Mouse (Mus musculus) heart, postnatal 25 days (tissue): ENCODE results near the gene Txnrd1. TPM values are rescaled to one million over a fixed set of nuclear protein-coding genes. Genes with fewer than 3 reads are reported as not detected.

ENCODE experiments used
- DNase-seq: peaks from one replicate; pipeline ENCODE4 v3.0.0; 2022; ENCODE audit warnings: low spot score
- intact Hi-C: fragments of 180-260 bp; cut with DNase I; formaldehyde crosslinking; loops from one replicate; pipeline ENCODE4 v1.15.1; 2025
- total RNA-seq, 2 experiments: library from RNA; stranded (reverse); gene quantifications; 2 replicates each; pipeline ENCODE4 v1.2.3; 2021

Gene Txnrd1
- total RNA-seq = 10 to 100 TPM; 44.1 to 50.2 TPM

DNA sequence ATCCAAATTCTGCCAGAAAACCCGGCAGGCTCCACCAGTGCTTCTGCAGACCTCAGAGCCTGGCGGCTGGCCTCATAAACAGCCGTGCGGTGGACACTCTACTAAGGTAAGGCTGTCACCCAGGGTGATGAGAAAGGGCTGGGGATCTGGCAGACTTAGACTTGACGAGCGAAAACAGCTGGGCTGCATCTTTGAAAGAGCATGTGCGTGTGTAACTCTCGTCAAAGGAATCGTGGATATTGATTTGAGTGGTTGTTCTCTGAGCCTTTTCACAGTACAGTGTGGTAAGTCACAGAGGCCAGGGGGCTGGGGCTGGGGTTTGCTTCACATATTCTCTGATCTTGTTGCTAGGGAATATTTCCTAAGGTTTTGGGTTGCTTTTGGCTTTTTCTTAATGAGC lies at the start of gene Txnrd1:
Txnrd1 (plus strand) TSS at position 26 of the 400 bp plus-strand sequence.
- intact Hi-C loops = loop anchor here (5.0 kb wide), 1 partner anchor 43 kb away; no protein-coding TSS in a partner anchor
- DNase-seq = no peak

DNA sequence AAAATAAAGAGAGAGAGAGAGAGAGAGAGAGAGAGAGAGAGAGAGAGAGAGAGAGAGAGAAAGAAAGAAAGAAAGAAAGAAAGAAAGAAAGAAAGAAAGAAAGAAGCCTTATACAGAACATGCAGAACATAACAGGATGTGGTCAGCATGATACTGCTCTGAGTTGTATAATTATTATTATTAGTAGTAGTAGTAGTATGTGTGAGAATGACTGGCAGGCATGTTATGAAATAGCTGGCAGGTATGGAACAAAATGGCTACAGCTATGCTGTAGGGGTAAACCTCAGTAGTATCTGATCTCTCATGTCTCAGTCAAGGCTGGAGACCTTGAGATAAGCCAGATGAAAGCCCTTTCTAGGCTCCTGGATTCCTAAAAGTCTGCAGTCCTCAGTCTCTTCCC lies 44.6 kb upstream of the Txnrd1 start:
- DNase-seq = no peak
- intact Hi-C loops = no loop called here

DNA sequence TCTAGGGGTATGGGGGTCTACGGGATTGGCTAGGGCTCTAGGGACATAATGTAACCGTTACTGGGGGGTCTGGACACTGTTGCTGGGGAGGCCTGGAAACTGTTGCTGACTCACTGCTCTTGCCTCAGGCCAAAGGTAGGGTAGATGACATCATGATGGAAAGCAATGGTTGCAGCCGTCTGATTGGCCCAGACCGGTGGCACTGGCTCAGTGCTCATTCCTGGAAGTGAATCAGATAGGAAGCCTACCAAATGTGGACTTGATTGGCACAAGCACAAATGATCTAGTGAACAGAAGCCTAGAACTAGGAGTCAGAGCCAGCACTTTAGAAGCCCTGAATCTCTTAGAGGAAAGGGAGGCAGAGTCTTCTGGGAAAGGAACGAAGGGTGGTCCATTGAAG lies 43.2 kb upstream of the Txnrd1 start:
- no peak for DNase-seq
- intact Hi-C loops = no loop called here

DNA sequence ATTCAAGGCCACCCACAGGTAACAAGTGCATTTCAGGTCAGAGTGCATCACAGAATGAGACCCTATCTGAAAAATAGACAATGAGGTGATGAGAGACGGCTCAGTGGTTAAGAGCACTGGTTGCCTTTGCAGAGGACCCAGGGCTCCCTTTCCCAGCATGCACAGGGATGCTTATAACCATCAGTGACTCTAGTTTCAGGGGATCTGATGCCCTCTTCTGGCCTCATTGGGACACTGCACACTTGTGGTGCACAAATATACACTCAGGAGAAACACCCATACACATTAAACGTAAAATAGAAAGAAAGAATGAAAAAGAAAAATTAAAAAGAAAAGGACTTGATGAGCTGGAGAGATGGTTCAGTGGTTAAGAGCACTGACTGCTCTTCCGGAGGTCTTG lies 42.0 kb upstream of the Txnrd1 start:
- intact Hi-C loops = no loop called here
- DNase-seq = no peak

DNA sequence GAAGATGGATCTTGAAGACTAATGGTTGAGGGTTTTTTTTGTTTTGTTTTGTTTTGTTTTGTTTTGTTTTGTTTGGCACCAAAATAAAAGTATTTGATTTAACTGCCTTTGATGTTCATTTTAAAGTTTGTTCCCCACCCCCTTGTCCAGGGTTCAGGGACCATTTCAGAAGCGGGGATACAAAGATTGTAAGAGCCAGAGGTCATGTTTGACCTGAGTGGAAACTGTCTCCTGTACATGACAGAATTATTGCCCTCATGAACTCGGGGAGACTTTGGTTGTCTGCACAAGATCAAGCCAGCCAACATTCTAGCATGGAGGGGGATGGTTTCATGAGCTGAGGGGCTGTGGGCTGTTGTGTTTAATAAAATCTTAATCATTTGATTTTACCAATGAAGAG lies 41.4 kb upstream of the Txnrd1 start:
- no peak for DNase-seq
- intact Hi-C loops = no loop called here

DNA sequence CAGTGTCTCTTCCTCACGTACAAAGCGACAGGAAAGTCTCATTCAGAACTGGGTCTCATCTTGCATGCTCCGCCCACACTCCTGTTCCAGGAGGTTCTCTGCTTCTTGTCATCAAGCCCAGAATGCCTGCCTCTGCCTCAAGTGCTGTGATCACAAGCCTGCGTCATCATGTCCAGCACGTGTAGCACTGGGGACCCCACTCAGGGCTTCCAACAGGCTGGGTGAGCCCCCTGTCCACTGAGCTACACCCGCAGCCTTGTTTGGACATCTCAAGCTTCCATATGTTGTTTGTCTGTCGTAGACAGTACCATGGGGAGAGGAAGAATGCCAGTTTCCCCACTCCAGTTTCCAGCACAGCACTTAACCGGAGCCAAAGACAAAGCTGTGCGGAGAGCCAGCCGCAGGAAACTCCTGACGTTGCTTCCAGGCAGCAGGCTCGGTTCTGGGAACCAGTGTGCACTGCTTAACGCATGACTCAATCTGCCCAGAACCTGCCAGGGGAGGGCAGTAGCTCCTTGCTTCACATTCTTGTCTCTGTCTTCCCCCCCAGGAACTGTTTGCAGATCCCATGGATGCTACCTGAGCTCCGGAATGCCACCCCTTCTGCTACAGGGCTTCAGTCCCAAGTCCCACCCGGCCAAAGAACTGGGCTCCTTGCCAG lies 38.5 kb upstream of the Txnrd1 start:
- intact Hi-C loops = no loop called here
- peak; percentile 46 for DNase-seq

DNA sequence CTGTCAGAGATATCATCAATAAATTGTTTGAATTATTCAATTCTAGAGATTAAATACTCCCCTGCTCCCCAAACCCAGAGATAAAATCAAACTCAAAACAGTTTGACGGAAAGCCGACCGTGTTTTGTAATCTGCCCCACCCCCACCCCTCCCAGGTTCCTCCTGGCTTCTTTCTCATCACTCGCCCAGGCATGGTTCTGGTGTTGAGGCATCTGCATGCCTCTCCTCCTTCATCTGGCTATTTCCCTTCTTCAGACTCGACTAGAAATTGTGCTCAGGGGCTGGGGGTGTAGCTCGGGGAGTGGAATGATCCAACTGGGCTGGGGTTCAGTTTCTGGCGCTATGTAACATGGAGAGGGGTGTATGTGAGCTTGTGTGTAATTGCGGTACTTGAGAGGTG lies 38.0 kb upstream of the Txnrd1 start:
- intact Hi-C loops = no loop called here

DNA sequence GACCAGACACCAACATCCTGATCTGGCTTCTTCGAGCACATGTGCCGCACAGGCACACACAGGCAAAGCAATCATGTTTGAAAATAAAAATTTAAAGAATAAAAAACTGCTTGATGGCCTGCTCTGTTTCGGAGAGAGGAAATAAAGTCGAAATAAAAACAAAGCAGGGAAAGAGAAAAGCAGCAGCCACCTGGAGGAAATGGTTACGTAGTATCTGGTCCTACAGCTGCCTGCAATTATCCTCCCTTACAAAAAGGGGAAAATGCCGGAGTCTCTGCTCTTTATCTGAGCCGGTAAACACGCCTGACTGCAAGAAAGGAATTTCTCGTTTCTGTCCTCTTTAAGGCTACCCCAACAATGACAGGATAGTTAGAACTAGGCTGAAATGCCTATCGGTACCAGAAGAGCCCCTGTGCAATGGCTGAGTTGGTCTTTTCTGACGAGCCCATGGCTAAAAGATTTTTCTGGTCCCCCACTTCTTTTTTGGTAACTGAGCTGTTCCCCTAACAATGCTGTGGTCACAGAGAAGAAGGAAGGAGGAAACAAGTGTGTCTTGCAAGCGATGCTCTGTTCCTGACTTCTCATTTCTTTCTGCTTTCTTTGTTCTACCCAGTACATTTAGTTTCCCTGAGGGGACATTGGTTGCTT lies 37.2 kb upstream of the Txnrd1 start:
- intact Hi-C loops = no loop called here

More for the DNA sequence above, 38.0 kb upstream of the Txnrd1 start:
- DNase-seq = no peak

DNA sequence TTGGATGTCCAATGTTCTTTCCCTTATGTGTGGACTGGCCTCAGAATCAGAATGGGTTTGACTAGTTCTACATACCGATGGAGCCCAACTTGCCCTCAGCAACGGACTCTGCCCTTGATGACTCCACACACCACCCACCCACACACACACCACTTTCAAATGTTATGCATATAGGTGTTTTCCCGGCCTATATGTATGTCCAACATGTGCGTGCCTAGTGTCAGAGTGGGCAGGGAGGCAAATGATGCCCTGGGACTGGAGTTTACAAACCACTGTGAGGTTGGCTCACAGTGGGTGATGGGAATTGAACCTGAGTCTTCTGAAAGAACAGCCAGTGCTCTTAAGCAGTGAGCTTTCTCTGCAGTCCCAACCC lies 36.6 kb upstream of the Txnrd1 start:
- intact Hi-C loops = no loop called here
- DNase-seq = no peak

More for the DNA sequence above, 37.2 kb upstream of the Txnrd1 start:
- DNase-seq = no peak

DNA sequence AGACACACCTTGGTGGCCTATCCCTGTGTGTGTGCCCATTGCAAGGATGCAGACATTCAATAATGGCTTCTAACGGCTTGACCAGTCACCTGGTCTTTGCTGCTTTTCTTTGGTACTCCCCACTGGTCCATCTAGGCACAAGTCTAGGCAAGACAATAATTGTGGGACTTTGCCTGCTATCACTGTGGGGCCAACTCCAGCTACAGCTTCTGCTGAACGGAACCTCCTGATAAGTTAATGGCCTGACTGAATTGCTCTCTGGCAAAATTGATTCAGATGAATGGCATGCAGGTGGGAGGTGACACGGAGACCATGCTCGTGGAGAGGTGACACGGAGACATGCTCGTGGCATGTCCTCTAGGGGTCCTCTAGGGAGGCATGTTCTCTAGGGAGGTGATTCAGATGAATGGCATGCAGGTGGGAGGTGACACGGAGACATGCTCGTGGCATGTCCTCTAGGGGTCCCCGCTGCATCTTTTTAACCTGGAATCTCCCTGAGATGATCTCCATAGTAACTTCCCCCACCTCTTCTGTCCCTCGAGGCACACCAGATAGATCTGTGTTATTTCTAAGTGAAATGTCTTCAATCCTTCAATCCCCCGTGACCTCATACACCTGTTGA lies 35.3 kb upstream of the Txnrd1 start:
- intact Hi-C loops = no loop called here
- no peak for DNase-seq

DNA sequence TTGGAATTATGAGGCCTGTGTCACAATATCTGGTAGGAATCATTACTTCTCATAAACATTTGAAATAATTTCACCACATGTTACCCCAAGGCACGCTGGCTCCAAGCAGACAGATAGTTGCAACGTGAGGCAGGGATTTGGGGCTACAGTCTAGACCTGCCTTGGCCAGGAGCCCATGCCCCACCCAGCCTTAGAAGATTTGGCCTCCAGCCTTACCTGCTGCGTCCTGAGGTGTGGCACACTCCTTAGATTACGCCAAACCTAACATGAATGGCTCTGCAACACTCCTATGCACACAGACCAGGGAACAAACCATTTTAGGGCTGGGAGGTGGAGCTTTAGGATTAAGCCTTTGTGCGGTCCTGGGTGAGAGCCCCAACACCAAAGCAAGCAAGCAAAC lies 33.7 kb upstream of the Txnrd1 start:
- DNase-seq = no peak
- intact Hi-C loops = no loop called here

DNA sequence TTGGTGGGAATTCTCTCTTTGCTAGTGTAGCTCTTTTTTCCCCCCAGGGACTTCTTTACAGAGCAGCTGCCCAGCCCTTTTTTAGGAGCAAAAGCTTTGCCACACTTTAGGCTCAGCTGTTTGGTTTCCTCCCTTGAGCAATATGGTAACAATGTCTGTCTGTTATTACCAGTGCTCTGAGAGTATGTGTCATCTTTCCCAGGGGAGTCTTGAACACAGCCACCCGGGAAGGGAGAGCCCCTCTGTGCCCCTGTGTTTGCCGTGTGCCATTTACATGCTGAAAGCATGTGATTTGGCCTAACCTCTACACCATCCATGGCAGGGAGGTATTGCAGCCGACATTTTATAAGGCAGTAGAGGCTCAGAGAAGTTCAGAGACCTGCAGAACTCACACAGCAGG lies 29.4 kb upstream of the Txnrd1 start:
- no peak for DNase-seq
- intact Hi-C loops = no loop called here

DNA sequence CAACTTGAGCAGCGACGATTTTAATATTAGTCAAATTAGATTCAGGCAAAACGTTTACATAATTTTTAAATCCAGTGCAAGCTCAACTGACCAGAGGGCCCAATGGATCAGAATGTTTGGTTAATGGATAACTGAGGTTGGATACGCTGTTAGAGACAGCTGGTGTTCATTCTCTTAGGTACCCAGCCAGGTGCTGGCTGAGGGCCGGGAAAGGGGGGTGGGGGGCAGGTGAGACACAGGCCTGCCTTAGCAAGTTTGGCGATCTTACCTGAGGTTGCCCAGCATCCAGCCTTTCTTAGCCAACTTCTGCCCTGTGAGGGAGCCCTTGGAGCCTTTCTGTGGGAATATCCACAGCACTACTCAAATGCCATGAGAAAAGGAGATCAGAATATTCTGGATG lies 28.6 kb upstream of the Txnrd1 start:
- intact Hi-C loops = no loop called here
- no peak for DNase-seq

DNA sequence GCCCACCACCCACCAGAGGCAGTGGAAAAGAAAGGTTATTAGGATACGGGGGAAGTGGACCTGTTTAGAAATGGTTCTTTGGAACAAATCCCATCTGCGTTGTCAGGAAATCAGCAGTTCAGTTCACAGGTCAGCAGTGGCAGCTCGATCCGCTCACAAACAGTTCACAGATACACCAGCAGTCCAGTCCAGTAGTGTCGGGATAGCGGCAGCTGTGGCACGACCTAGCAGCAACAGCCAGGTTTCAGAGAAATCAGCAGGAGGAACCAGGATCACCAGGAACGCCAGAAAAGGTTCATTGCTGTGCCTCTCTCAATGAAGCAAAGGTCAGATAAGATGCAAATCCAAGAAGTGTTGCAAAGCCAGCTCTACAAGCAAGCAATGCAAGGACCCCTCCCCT lies 27.3 kb upstream of the Txnrd1 start:
- intact Hi-C loops = no loop called here
- no peak for DNase-seq

DNA sequence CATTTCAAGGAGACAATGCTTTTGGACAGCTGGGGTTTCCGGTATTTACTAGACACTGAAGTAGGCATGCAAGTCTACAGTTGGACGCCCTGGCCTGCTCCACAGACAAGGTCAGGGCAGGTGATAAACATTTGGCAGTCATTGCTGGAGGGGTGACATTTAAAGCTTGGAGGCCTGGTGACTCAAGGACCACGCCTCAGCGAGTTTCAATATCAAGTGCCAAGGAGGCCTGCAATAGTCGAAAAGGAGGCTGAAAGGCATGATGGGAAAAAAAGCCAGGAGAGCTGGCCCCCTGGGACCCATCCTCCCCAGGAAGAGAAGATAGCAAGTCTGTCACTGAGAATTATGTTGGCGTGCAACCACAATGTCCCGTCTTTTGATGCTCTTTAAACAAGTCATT lies 26.5 kb upstream of the Txnrd1 start:
- no peak for DNase-seq
- intact Hi-C loops = no loop called here

DNA sequence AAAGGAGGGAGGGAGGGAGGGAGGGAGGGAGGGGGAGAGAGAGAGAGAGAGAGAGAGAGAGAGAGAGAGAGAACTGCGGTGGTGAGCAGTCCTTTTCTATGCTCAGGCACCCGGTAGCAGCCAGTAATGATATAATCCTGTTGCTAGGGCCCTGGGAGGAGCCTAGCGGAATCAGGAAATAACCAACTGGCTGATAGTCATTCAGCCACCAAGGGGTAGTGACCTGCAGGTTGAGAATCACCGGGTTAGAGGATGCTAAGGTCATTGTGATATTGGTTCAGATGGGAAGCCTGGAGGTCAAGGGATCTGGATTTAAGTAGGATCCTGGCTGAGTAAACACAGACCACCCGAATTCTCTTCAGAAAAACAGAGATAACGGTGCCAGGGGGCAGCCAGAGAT lies 25.6 kb upstream of the Txnrd1 start:
- intact Hi-C loops = no loop called here
- no peak for DNase-seq

DNA sequence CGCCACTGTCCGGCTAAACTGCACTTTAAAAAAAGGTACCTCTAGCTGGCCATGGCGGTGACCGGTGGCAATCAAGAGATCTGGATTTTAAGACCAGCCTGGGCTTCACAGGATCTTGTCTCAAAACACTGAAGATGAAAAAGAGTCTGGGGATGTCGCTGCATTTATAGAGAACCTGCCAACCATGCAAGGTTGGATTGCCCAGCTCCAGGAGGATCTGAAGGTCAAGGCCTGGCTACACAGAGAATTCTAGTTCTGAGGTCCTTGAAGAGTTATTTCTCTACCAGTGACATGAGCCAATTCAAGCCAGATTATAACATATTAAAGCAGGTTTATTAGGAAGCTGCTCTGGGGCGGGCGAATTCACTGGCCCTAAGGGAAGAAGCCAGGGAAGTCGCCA lies 24.9 kb upstream of the Txnrd1 start:
- intact Hi-C loops = no loop called here
- DNase-seq = no peak

DNA sequence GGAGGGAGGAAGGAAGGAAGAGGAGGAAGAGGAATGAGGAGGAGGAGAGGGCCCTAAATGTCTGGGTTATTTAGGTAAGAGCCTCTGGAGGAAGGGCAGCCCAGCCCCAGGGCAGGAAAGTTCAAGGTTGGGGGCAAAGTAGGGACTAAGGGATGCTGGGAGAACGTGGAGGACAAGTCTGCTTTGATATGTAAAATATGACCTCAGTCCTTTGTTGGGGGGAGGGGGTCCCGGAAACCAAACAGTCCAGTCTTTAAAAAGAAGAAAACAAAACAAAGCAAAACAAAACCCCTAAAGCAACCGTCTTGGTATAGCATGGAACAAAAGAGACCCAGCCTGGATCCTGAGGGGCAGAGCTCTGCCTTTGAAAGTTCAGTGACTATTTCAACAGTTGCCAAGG lies 24.4 kb upstream of the Txnrd1 start:
- intact Hi-C loops = no loop called here
- DNase-seq = no peak

DNA sequence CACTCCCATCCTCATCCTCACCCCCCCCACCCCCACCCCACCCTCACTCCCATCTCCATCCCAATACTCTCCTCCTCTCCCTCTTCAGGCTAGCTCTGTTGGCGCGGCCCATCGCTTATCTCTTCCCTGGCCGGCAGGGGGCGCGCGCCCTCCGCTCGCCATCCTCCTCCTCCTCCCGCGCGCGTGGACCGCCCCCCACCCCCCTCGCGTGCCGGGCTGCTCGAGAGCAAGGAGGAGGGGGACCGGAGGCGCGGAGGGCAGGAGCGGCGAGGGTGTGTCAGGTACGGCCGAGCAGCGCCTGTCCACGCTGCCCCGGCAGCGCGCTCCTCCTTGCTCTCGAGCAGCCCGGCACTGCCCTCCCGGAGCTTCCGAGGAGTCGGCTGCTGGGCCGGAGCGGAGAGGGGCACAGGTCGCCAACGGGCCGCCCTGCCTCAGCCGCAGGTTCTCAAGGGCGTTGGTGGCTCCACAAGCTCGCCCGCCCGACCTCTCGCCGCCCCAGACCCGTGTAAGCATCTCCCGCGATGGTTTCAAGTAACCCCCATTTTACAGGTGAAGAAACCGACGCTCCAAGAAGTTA lies 21.8 kb upstream of the Txnrd1 start:
- intact Hi-C loops = loop anchor here (1.0 to 5.0 kb wide), 2 partner anchors 45 to 89 kb away; no protein-coding TSS in a partner anchor
- DNase-seq = peak; percentile 32

DNA sequence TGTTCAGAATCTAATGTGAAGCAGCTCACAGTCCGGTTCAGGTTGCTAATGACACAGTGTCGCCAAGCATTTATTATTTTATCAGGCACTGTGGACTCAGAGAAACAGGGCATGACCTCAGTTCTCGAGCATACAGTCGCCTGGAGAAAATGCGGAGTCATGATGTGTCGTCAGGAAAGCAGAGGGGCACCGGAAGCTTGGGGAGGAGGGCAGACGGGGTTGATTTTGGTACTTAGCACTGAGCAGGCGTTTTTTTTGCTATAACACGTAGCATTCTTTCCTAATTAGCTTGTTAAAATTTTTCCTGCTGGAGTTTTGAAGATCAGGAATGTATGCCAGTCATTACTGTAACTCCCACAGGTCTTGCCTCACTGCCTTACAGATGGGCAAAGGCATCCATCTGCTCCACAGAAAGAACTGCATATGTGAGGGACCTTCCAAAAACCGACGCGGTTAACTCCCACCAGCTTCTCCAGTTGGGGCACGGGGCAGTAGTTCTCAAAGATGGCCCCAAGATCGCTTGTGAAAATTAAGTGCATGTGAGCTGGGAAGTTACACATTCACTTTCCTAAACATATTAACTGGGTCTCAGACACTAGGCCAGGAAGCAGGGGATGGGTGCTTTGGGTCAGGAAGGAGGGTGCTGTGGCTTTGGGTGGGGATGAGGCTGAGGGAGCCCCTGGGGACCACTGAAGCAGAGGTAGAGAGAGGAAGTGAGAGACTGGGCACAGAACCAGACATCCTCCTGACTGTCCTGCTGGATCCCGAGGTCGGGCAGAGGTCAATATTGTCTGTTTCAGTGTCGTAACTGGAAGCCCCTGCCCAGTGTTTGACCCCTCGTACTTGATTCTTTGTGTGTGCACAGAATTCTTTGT lies 19.4 kb upstream of the Txnrd1 start:
- no peak for DNase-seq
- intact Hi-C loops = loop anchor here (5.0 kb wide), 1 partner anchor 43 kb away; no protein-coding TSS in a partner anchor
